Mouse (Mus musculus) urinary bladder, adult 2 months (tissue): ENCODE results near the gene Sh3gl2. TPM values are rescaled to one million over a fixed set of nuclear protein-coding genes. Genes with fewer than 3 reads are reported as not detected.

Experiments used
- DNase-seq: peaks from one replicate; pipeline ENCODE4 v3.0.0; 2022; ENCODE audit warnings: low spot score
- polyA plus RNA-seq: library from polyadenylated mRNA; depleted of rRNA; stranded (reverse); fragments of >200 nt; gene quantifications from 2 replicates; pipeline ENCODE4 v1.2.3, GENCODE M21; 2012

The Sh3gl2 gene
- polyA plus RNA-seq, 1 experiment = 150 TPM

DNA sequence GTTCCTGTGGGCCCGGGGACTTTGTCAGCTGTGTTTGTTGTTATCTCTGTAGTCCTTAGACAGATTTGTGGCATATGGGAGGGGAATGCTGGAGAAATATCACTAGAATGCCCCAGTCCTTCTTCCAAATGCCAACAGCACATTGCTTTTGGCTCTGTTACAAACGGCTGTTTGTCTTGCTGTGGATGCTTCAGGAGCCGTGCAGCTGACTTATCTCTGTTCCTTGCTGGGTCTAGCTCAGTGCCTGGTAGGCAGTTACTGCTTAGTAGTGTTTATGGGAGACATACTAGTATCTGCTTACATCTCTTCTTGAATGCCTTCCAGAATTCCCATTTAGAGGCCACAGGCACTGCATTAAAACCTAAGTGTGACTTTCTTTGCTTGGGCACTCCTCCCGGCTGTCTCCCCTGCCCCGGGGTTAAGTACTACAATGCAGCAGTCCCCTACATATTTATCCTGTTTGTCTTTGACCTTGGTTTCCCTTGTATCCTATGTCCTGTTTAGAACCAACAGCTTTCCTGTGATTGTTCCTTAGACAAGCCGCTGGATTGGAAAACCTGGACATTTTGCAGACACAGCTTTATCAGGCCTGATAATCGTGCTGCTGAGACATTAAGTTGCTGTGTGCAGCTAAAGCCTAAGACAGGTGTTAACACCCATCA, 101.1 kb downstream of the Sh3gl2 start:
- DNase-seq = no peak

DNA sequence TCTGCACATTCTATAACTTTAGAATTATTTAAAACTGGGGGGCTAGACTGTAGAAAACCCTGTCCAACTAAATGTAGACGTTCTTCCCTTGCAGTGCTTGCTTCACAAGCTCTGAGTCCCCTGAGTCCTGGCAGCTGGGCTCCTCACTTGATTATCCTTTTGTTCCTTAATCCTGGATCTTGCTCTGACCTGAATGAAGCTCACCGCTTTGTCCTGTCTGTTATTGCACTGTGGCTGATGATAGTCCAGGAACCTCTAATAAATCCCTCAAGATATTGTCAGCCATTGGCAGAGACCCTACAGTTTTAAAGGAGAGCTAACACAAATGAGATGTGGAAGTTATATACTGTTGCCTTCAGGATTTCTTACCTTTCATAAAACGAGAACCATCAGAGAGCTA, 114.2 kb downstream of the Sh3gl2 start:
- DNase-seq = no peak

DNA sequence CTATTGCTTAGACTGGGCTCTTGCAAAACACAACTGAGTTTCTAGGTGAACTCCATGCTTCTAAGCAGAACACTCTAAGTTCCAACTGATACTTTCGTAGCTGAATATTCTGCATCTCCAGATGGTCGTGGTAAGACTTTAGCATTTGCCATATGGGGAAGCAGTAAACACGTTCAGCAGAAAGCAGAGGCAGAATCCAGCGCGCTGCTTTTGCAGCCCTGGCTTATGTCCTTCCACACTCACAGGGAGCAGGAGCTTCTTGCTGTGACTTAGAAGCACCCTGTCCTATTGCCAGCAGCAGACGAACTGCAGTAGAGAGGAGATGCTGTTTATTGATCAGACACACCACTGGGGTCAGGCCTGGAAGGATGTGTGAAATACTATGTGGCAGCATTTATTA, 120.5 kb downstream of the Sh3gl2 start:
- DNase-seq = no peak

DNA sequence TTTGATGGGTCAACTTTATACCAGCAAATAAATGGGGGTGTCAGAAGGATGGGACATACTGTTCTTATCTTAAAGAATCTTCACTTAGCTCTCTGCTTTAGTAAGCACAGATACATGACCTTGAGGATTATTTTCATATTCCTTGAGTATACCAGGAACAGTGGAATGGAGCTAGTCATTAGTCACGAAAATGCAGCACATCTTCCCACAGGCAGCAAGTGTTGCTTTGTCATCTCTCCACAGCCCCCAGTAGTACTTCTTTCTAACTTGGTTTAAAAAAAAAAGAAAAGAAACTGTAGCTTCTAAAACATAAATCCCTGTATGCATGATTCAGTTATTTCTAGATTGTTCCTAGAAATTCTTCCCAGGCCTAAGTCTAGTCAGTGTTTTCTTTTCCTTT, 121.1 kb downstream of the Sh3gl2 start:
- DNase-seq = no peak

DNA sequence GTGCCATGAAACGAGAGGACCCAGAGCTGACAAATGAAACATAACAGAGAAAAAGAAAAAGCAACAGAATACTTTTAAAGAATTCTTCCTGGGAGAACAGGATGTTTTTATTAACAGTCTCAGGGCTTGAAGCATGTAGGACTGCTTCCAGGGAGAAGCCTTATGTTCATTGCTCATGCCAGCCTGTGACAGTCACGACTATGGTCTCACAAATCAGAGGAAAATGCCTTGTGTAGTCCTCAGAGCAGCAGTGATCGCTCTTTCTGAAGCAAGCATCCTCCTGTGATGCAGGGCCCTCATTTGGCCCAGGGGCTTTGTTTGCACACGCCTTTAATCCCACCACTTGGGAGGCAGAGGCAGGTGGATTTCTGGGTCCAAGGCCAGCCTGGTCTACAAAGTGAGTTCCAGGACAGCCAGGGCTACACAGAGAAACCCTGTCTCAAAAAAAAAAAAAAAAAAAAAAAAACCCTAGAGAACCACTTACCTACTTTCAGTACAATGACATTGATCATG, 129.8 kb downstream of the Sh3gl2 start:
- no peak for DNase-seq

DNA sequence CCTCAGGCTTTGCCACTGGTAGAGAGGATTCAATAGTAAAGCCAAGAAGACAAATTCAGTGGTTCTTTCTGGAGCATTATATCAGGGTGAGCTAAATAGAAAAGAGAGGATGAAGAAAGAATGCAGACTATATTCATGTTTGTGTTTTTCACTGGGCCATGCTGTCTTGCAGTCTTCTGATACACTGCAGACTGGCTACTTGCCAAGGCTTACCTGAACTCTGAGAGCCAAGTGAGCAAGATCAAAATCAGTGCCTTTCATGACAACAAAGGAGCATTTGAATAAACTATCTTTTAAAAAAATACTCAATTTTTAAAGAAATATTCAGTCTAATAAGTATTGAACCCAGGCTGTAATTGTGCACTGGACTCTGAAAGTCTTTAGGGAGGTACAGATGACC, 131.4 kb downstream of the Sh3gl2 start:
- DNase-seq = no peak

DNA sequence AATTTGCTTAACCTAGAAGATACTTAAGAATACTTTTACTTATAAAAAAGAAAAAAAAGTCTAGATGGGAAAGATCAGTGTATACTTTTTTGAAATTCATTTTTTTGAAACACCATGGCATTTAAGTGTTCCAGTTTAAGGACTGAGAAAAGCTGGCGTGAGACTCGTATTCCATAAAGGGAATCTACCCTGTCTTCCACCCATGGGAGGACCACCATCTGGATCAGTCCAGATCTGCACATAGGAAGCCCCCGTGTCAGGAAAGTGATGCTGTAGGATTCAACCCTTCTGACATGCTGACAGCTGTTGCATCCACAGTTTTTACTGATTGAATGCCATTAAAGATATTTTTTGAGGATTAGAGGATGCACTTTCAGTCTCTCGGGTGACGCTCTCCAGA, 134.2 kb downstream of the Sh3gl2 start:
- no peak for DNase-seq

DNA sequence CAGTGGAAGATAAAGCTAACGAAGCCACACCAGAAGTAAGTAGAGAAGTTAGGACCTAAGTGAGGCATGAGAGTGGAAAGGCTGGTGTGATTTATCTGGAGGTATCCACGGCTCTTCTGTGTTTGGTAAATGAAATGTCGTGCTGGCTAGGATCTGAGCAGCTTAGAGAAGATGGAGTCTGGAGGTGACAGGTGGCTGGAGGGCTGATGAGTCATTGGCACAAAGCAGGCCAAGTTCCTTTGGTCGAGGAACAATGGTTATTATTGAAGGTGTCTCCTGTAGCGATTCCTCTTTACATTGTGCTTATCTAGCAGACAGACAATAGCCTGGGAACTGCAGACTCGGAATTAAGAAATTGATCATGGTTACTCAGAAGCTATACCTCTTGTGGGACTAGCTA, 135.8 kb downstream of the Sh3gl2 start:
- no peak for DNase-seq

DNA sequence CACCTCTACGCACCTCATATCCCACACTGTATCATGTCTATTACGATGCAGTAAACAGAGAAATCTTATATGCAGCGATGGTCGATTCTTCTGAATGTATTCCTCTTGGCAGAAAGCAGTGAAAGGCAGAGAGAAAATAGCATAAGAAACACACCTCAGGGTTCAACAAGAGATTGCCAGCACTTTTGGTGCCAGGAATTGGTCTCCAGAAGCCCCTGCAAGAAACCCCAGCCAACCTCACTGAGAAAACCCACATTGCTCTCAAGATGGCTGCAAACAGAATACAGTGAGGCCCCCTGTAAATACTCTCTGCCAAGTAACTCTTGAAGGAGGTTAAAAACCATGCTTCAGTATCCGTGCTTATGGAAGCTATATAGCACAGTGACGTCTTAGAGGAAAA, 141.0 kb downstream of the Sh3gl2 start:
- DNase-seq = no peak

DNA sequence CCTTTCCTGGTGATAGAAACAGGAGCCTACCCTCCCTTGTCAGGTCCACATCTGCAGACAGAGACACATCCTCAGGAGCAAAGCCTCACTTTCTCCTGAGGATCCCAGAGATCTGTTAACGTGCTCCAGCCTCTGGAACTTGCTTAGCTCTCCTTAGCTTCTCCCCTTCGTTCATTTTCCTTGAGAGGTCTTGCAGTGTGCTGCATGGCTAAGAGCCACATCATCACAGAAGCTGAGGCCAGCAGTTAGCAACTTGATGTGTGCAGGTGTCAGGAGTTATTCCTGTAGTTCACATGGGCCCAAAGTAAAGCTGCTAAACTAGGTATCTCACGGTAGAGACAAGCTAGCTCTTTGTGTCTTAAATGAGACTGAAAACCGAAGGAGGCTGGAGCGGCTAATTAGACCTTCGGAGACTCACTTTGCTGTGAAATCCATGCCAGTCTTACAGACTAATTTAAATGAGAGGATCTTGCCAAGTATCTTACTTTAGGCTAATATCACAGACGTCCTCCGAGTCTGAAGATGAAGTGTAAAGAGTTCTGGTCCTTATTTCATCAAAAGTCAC, 143.2 kb downstream of the Sh3gl2 start:
- no peak for DNase-seq

DNA sequence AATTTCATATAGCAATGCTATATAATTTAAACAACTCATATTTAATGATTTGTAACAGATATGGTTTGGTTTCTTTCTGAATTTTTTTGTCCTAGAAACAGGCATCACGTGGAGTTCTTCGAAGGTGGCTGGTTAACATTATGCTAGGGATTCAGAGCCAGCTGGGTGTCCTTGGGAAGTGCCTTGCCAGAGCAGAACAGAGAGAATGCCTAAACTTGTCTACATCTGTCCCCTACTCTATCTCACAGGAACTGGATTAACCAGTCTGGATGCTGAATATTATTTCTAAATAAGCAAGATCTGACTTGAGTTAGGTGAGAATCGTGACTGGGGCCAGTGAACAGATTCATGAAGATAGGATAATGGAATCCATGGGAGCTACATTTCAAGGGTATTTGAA, 157.7 kb downstream of the Sh3gl2 start:
- no peak for DNase-seq

DNA sequence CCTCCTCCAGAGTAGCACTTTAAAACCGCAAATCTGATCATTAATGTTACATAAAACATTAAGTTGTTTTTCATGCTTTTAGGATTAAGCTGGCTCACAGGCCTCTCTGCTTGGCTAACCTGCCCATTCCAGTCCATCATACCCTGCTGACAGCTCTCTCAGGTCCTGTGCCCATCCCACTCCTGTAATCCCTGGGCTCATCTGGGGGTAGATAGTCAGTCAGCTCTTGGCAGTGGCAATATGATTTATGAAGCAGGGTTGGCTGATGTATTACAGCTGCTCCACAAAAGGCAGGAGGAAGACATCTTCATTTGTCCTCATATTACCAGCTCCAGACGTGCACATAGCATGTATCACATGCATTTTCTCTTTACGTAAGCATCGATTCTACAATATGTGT, 158.3 kb downstream of the Sh3gl2 start:
- no peak for DNase-seq

DNA sequence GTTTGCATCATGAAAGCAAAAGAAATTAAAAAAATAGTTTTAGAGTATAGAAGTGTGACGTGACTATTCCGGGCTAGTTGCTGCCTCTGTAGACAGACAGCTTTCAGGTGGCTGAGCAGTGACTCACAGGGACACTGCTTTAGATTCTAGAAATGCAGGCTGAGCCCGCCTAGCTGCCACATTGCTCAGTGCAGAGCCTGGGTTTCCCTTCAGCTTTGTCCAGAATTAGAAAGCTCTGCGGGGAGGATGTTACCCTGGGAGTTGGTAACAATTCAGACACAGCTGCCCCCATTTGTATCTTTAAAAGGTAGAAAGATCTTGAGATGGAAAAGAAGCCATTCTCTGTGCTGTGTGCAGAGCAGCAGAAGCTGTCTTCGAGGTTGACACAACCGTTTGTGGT, 166.1 kb downstream of the Sh3gl2 start:
- DNase-seq = no peak

DNA sequence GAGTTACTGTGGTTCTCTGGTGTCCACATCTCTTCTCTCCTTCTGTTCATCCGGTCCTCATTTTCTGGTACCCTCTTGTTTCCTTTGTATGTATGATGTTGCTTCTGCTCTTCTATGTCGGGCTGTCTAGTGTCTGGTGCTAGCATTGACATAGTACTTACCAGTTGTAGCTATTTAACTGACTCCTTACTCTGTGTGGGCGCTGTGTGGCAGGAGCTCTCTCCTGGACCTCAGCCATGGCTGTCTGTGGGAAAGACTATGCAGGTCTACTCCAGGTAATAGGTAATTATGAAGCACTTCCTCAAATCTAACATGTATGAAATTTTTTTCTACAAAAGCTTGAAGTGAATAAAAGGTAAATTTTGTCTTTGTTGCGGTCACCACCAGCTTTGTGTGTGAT, 169.9 kb downstream of the Sh3gl2 start:
- no peak for DNase-seq

DNA sequence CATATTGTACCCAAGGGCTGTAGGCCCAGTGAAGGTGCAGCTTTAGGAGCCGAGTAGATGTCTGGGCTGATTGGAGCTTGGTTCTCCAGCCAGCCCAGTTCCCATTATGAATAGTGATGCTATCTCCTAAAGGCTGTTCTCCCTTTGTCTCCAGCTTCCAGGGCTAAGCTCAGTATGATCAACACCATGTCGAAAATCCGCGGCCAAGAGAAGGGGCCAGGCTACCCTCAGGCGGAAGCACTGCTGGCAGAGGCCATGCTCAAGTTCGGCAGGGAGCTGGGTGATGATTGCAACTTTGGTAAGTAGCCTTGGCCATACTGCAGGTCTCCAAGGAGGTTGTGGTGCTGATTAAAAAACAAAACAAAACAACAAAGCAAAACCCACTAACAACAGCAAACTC, 171.3 kb downstream of the Sh3gl2 start:
- no peak for DNase-seq

DNA sequence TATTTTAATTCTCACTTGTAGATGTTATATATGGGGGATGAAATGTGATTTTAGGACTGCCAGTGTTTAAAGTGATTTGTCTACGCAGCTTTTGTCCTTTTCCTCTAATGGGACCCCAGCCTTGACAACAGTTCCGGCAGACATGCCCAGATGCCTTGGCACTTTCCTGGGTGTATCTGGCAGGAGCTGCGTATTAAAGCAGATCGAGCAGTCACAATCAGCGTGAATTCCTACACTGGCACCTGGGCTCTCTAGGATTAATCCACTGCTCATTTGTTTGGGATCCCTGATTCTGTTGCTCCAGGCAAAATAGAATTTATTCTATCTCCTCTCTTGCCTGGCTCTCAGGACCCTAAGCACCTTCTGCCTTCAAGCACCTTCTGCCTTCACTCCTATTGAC, 171.7 kb downstream of the Sh3gl2 start:
- no peak for DNase-seq

DNA sequence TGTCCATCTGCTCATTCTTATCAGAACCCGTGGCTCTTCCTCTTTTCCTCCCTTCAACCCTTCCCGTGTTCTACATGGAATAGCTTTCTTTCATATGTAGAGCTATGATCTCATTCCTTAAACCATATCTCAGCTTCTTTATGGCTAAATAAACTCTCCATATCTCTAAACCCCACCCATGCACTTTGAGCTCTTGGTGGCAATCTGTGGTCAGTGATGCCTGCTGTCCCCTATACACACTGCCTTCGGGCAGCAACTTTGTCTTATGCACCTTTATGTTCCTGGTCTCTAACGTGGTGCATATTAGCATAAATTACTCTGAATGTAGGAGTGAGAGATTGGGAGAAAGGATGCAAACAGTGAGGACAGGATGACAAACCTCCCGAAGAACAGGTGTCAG, 180.3 kb downstream of the Sh3gl2 start:
- DNase-seq = no peak

DNA sequence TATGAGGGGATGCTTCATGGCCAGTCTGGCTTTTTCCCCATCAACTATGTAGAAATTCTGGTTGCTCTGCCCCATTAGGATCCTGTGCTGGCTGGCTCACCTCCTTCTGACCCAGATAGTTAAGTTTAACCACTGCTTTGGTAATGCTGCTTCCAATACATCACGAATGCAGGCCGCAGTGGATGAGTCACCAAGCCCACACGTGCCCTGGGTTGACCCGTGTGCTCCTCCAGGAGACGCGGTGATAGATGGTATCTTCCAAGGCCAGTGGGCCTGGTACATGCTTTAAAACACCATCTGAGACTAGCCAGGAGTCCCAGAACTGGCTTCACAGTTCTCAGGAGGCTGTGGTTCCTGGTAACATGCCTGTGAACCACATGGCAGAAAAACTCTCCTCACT, 182.8 kb downstream of the Sh3gl2 start:
- no peak for DNase-seq

DNA sequence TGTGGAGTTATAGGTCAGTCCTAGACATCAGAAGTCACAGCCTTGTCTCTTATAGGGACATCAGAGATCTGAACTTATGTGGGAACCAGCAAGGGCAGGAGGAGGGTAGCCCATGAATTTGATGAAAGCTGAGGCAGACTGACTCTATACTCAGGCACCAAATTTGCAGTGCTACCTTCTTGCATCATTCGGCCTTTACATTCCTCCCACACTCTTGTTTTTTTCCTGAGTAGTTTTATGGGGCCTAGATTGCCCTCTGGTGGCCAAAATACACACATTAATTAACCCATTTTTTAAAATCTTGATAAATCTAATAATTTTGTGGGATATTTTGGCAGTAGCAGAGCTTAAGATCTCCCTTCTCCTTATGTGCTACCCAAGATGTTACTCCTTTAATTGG, 186.9 kb downstream of the Sh3gl2 start:
- no peak for DNase-seq

DNA sequence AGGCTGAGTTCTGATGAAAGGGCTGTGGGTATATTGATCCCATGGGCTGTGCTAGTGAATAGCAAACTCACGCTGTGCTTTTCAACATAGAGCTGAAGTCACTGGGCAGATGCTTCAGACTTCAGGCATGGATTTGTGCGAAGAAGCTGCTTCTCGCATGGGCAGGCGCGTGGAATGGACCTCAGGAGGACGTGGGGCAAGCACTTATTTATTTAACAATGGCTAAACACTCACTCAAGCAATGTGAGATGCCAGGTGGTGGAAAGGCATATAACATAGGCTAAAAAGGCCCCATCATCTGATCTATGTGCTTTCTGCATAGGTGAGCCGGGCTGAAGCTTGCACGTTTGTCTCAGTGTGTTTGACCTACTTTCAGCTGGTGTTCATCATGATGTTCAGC, 193.8 kb downstream of the Sh3gl2 start:
- no peak for DNase-seq

DNA sequence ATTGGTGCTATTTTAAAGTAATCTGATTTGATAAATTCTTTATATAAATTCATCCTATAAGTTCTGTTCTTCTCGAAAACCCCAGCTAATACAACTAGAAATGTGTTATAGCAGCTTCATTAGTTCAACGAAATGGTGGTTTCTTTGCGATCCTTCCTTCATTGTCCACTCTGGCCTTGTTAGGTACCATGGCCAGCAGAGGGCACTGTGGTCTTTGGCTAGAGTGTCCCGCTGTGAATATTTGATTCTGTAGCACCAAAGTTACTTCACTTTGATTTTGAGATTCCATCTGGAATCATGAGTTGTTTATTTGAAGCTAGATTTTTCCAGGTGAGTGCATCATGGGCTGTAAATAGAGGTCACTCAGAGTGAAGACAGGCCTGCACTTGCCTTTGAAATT, 197.9 kb downstream of the Sh3gl2 start:
- no peak for DNase-seq

DNA sequence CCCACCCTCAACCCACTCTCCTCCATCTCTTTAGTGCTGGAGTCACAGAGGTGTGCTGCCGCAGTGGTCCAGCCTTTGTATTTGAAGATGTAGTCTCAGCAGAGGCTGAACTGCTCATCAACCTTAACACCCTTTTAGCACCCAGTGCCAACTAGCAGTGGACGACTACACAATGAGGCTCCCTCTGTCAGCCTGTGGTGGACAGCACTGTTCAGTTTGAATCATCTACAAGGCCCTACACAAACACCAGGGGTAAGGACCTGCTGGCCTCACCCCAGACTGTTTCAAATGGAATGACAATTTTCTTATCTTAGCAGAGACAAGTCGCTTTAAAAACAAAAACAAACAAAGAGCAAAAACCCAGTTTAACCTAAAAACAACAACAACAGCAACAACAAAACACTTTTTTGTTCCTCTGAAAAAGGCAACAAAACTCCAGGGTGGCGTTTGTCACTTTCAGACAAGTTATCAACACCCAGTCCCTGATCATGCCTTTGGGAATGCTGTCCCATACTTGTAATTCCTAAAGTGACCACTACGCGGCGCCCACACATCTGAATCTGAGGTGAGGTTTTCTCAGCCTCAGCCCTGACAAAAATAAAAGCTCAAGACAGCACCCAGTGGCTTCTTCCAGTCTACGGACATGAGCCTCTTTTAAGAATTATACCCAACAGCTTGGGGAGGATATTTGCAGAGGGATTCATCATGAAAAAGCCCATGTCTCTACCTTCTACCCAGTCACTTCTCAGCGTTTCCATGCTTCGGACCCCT, 199.7 kb downstream of the Sh3gl2 start:
- DNase-seq = no peak

DNA sequence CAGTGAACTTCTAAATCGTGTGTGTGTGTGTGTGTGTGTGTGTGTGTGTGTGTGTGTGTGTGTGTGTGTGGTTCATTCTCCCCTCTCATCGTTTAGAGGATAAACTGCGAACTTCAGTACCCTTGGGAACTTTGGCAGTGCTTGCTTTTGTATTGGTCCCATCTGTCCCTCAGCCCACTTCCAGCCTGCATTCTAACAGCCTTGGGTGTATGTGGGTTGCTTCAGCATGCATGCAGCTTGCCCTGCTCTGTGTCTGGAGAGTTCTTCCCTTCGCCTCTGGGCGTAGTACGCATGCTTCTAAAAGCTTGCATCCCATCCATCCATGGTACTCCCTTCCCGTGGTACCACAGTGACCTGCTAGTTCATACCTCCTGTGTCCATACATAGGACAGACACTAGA, 200.3 kb downstream of the Sh3gl2 start:
- DNase-seq = no peak
